Mouse (Mus musculus): ENCODE results near the gene Ormdl3.
"Not testable (repeated sequence)": the region's sequence is repeated elsewhere in the genome, so short reads cannot be mapped to it uniquely, and the experiment has no call there.

Gene Ormdl3

GRCm38 (mm10) chr11:98586892-98587563, at the start of gene Ormdl3:
Gene Ormdl3 (minus strand): TSS chr11:98587368.
- DNase-seq, result peak; percentile 97

- peak; percentile 6 to 19 for DNase-seq
These were observed 48.3 kb upstream of the Ormdl3 start for GRCm38 (mm10) chr11:98635312-98635970.

DNA sequence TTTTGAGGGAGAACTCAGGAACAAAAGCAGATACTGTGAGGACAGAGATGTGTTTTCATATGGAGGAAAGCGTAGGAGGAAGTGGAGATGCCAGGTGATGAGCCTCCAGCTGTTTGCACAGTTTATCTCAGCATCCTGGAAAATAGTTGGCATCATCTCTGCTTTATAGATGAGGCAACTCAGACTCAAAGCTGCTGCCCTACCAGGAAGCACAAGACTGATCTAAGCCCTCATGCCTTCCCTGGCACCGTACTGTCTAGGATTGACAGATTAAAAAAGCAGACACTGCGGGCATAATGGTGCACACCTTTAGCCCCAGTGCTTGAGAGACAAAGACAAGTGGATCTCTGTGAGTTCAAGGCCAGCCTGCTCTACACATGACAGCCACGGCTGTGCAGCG, 43.5 kb upstream of the Ormdl3 start:
- no peak for DNase-seq

DNA sequence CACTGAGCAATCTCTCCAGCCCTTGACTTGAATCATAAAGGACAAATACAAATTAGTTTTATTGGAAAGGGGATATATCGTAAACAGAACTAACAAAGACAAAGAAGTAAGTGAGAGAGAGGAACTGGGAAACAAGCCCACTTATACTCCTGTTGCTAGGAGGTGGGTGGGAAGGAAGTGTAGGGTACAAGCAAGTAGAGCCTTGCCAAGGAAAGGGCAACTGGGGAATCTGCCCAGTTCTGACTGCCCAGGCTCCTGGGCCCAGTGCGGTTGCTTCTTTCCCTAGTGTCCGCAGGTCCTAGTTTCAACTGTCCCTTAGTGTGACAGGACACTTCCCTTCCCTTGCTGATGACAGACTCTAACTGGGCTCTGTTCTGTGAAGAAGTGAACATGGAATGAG, 41.5 kb upstream of the Ormdl3 start:
- no peak for DNase-seq

- no peak for DNase-seq
These were observed 38.6 kb upstream of the Ormdl3 start, which contains the start of the genes Gm12355 and Gsdma3 for GRCm38 (mm10) chr11:98625611-98626410. Gene Gm12355 (minus strand): TSS chr11:98625661. Gene Gsdma3 (plus strand): TSS chr11:98626360.

- DNase-seq, result not testable (repeated sequence)
These were observed 37.2 kb upstream of the Ormdl3 start for GRCm38 (mm10) chr11:98624381-98624780.

- DNase-seq, result not testable (repeated sequence)
These were observed 36.8 kb upstream of the Ormdl3 start for GRCm38 (mm10) chr11:98623981-98624380.

DNA sequence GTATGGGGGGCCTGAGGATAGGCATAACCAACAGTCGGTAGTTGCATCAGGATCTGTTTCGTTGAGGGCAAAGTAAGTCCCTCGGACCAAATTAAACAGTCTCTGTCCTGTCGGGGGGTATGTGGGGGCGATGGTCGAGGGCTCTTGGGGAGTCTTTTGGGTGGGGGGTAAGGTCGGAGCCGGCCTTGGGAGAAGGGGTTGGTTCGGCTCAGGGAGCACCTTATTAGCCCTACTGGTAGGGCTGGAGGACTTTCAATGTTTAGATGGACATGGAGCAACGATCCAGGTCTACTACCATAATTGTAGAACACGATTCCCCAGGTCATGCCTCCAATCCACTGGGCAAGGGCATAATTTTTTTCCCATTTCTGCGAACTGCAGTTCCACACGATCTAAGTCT, 33.6 kb upstream of the Ormdl3 start:
- no peak for DNase-seq

GRCm38 (mm10) chr11:98606763-98607162, 19.6 kb upstream of the Ormdl3 start:
- no peak for DNase-seq

DNA sequence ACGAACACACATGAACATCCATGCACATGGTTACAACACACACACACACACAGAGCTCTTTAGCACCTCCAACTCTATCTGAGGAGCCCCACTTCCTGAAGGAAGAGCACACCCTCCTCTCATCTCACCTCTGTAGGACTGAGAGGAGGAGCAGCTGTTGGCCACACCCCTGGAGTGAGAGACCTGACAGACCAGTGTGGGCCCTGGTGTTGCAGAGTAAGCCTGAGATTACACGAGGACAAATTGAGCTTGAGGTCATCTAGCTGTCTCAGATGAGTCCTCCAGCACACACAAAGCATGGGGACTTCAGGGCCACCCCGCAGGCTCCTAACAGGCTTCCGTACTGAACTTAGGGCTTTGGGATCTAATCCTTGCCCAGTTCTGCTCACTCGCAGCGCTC, 17.7 kb upstream of the Ormdl3 start:
- DNase-seq, result not testable (repeated sequence)

DNA sequence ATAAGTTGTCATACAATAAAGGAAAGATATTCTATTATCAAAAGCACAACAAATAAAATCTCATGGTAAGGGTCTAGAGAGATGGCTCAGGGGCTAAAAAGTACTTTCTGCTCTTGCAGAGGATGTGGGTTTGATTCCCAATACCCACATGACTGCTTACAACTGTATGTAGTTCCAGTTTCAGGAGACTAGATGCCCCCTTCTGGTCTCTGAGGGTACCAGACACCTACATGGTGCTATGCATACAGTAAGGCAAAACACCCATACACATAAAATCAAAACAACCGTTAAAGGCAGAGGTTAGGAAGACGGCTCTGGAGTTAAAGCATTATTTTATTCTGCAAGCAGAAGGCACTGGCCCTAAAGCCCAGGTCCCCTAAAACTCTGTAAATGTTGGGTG, 16.8 kb upstream of the Ormdl3 start:
- no peak for DNase-seq

GRCm38 (mm10) chr11:98602090-98602690, 15.0 kb upstream of the Ormdl3 start:
- no peak for DNase-seq

DNA sequence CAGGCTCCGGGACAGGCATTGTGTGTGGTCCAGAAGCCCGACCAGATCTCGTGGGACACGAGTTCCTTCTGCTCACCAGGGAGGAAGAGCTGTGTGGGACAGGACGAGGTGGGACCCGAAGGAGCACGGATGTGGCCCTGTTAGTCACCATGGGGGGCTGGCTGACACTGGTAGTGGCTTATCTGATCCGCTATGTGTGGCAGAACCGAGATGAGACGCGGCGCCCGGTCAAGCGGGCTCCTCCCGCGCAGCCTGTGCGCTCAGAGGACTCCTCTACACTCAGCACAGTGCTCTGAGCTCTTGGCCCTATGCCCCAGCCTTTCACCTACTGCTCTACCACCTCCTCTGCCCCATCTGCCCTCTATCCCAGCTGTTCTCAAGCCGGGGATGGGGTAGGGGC, 12.1 kb upstream of the Ormdl3 start:
- no peak for DNase-seq

DNA sequence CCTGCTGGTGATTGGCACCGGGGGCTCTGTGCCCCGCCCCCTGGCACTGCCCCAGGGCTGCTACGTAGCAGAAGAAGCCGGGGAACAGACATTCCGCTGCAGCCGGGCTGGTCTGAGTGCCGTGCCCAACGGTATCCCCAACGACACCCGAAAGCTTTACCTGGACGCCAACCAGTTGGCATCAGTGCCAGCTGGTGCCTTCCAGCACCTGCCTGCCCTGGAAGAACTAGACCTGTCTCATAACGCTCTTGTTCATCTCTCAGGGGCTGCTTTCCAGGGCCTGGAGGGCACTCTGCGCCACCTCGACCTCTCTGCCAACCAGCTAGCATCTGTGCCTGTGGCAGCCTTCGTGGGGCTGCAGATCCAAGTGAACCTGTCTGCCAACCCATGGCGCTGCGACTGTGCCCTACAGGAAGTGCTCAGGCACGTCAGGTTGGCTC, 11.7 kb upstream of the Ormdl3 start:
- no peak for DNase-seq

DNA sequence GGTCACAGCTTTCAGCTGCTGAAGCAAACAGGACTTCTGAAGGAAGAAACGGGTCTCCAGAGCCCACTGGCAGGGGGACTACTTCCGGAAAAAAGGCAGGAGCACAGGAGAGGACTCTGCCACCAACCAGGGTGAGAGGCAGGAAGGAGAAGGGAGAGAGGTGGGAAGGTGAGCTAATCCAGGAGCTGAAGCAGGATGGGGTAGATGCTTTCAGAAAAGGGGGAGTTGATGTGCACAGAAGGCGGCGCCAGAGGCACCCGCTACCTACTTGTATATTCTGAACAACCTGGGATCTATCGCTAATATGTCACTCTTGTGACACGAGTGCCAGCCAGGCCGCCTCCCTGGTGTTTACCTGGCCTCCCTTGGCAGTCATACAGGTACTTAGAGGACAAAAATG, 10.8 kb upstream of the Ormdl3 start, which contains the start of gene Lrrc3c:
TSS of gene Lrrc3c (plus strand) at position 301 of the 400 bp plus-strand sequence.
- no peak for DNase-seq

- DNase-seq, result peak; percentile 45 to 62
These were observed 10.2 kb upstream of the Ormdl3 start for GRCm38 (mm10) chr11:98597363-98597762.

DNA sequence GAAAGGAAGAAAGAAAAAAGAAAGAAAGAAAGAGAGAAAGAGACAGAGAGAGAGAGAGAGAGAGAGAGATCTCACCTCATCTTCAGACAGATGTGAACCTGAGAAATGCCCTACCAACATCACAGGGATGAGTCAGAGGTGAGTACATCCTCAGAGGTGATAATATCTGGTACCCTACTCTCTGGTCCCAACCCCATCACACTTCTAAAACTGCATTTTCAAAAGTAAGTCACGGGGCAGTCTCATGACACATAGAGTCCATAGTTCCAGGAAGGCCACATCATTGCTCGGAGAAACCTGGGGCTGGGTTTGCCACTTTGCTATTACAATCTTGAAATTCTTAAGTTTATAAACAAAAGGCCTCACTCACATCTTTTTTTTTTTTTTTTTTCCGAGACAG, 8.8 kb upstream of the Ormdl3 start:
- DNase-seq, result no peak

DNA sequence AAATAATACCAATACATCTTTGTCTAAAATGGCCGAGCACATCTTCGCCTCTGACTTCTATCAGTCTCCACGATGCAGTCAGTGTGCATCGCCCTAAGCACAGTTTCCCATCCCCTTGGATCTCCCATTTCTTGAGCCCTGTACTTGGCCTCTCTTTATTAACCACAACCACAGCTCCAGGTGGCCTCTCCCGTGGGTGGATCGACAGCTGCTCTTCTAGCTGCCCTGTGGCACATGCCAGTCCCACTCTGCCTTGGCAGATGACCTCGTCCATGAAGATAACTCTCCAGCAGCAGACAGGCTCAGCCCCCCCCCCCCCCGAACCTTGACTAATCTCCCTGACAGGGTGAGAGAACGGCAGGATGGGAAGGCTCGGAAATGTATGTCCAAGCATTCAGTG, 8.3 kb upstream of the Ormdl3 start:
- DNase-seq, result no peak

DNA sequence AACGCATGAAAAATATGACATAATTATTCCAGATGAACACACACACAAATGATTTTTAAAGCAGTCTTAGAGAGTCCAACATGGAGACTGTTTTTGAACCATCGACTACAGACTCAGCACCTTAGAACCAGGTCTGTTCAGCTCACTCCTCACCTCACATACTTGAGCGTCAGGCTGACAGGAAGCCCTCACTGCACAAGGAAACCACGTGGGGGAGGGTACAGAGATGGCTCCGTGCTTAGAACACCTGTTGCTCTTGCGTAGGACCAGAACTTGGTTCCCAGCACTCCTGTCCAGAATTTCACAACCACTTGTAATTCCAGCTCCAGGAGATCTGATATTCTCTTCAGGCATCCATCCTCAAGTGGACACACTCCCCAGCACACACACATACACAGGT, 7.9 kb upstream of the Ormdl3 start:
- no peak for DNase-seq

DNA sequence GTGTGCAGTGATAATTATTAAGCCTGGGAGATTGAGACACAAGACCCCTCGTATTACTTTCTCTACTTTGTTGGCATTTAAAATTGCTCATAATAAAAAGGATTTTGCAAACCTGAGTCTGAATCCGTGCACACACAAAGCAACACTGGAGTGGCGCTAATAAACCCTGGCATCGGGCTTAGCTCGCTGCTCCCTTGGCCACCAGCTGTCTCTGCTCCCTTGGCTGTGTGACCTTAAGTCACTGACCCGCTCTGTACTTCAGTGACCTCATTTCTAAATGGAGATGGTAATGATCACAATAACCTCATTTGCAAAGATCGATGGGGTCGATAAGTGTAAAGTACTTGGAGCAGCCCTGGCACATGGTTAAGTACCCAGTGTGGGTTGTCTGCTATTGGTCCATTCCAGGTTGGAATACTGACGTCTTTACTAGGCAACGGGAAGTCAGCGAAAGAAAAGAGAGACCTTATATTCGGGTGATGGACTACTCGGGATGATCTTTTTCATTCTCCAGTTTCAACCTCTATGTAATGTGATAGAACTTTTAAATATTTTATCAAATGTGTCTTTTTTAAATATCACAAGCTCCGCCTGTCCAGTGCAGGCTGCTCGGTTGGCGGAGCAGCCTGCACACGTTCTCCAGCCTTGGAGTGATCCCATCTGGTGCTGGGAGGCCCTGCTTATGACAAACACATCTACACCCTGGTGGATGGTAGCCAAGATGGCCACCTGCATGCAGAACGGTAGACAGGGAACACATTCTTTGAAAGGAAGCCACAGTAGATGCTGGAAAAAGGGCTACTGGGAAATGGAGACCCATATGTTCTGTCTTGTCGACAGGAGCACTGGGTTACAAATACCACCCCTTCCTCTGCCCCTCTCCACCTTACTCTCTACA, 3.6 kb upstream of the Ormdl3 start:
- DNase-seq, result no peak

GRCm38 (mm10) chr11:98589306-98589705, 2.1 kb upstream of the Ormdl3 start:
- no peak for DNase-seq

DNA sequence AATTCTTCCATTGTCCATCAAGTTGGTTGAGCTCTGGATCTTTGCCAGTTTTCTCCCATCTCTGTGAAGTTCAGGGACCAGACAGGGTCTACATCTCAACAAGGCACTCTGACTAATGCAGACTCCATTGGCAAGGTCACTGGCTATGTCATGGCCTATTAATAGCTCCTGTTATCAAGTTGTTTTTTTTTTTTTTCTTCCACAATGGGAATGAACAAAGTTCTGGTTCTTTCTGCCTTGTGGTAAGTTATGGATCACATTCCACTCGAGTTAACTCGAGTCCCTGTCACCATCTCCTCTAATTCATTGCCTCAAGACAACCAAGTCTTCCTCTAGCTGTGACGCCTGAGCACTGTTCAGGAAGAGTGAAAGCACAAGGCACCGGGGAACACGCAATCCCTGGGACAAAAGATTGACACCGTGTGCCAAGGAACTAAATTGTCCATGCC, 1.7 kb upstream of the Ormdl3 start:
- DNase-seq, result no peak

All from thymus, adult 18-20 months (tissue).